Mouse (Mus musculus) limb, embryonic 11.5 days (tissue): Measurements from ENCODE around the gene Trit1. TPM values are rescaled to one million over a fixed set of nuclear protein-coding genes. Genes with fewer than 3 reads are reported as not detected.

Source experiments
- ATAC-seq: fragments of 200-750 bp; cut with Nextera tagmentation; 2 replicates; pipeline ENCODE4 v1.8.0; 2017; ENCODE audit warnings: low read depth; ENCODE audit not compliant: insufficient number of reproducible peaks, low FRiP score, low TSS enrichment
- DNase-seq: peaks from one replicate; pipeline ENCODE4 v3.0.0-alpha.2; 2015; ENCODE audit warnings: low spot score
- H3K27ac ChIP-seq: fragments of 300-500 bp; sonication (generic); replicated peaks from 2 replicates; pipeline ENCODE4 v1.5.1; 2014; ENCODE audit warnings: low read depth, mild to moderate bottlenecking, low read length
- H3K27me3 ChIP-seq: fragments of 300-500 bp; sonication (generic); 2 replicates; pipeline ENCODE4 v1.6.1; 2014; ENCODE audit warnings: mild to moderate bottlenecking, low read length, mixed read lengths; ENCODE audit not compliant: control insufficient read depth, insufficient read depth
- H3K36me3 ChIP-seq: fragments of 300-500 bp; sonication (generic); 2 replicates; pipeline ENCODE4 v1.6.1; 2014; ENCODE audit warnings: mild to moderate bottlenecking, low read length, moderate library complexity, mixed read lengths; ENCODE audit not compliant: control insufficient read depth, insufficient read depth
- H3K4me1 ChIP-seq: fragments of 300-500 bp; sonication (generic); 2 replicates; pipeline ENCODE4 v1.6.1; 2014; ENCODE audit warnings: low read length, mixed read lengths; ENCODE audit not compliant: control insufficient read depth, insufficient read depth
- H3K4me2 ChIP-seq: fragments of 300-500 bp; sonication (generic); 2 replicates; pipeline ENCODE4 v1.6.1; 2014; ENCODE audit warnings: low read depth, mild to moderate bottlenecking, moderate library complexity; ENCODE audit not compliant: severe bottlenecking
- H3K4me3 ChIP-seq: fragments of 300-500 bp; sonication (generic); 2 replicates; pipeline ENCODE4 v1.5.1; 2014; ENCODE audit warnings: low read depth, low read length
- H3K9ac ChIP-seq: fragments of 300-500 bp; sonication (generic); 2 replicates; pipeline ENCODE4 v1.6.1; 2014; ENCODE audit warnings: mild to moderate bottlenecking, low read length
- H3K9me3 ChIP-seq: fragments of 300-500 bp; sonication (generic); 2 replicates; pipeline ENCODE4 v1.6.1; 2016; ENCODE audit warnings: low read length; ENCODE audit not compliant: control insufficient read depth
- WGBS: fragments of 180-500 bp; shearing (Covaris S2); extraction: QIAGEN DNeasy Blood & Tissue Kit; methylation state at CpG from one replicate; pipeline ENCODE4 v1.1.7; 2014; 5-methylcytosine and 5-hydroxymethylcytosine counted together
- polyA plus RNA-seq: library from polyadenylated mRNA; unstranded; fragments of >200 nt; fragmentation: Nextera tagmentation; extraction: Ambion mirVana; gene quantifications from 2 replicates; pipeline ENCODE4 v1.2.1, GENCODE M21; 2014

Gene Trit1
- polyA plus RNA-seq, 1 experiment from 2014 or later = 21.6 TPM

GRCm38 (mm10) chr4:123025418-123025817 lies 9.0 kb downstream of the Trit1 start:
- Histone ChIP-seq H3K36me3 (peaks cover 2% of the 10 kb centered on the region; the same call in 1 of the 2 replicates), H3K9me3 (no peaks in the 10 kb centered on the region), H3K4me1 (no peaks in the 10 kb centered on the region), H3K9ac (no peak overlapping the region), H3K27me3 (no peaks in the 10 kb centered on the region), H3K4me2 (no peak overlapping the region), H3K27ac (no peak overlapping the region), H3K4me3 (no peak overlapping the region)
- ATAC-seq = no peak
- WGBS = 89% methylated on average over 2 of the region's 2 CpGs
- DNase-seq = no peak

GRCm38 (mm10) chr4:123026161-123026560 lies 9.8 kb downstream of the Trit1 start:
- Histone ChIP-seq H3K36me3 (peaks cover 2% of the 10 kb centered on the region; the same call in 1 of the 2 replicates), H3K4me2 (no peak overlapping the region), H3K4me3 (no peak overlapping the region), H3K9ac (no peak overlapping the region), H3K27ac (no peak overlapping the region), H3K27me3 (no peaks in the 10 kb centered on the region), H3K4me1 (no peaks in the 10 kb centered on the region), H3K9me3 (no peaks in the 10 kb centered on the region)
- WGBS = 94% methylated on average over 13 of the region's 13 CpGs
- DNase-seq (no peak), ATAC-seq (no peak)

- Histone ChIP-seq H3K9ac (no peak overlapping the region), H3K27ac (no peak overlapping the region), H3K4me1 (no peaks in the 10 kb centered on the region), H3K36me3 (peaks cover 2% of the 10 kb centered on the region; the same call in 1 of the 2 replicates), H3K27me3 (no peaks in the 10 kb centered on the region), H3K4me3 (no peak overlapping the region), H3K9me3 (no peaks in the 10 kb centered on the region), H3K4me2 (no peak overlapping the region)
- no peak for DNase-seq
- 86% methylated on average over 4 of the region's 4 CpGs for WGBS
- no peak for ATAC-seq
These were observed 10.2 kb downstream of the Trit1 start for GRCm38 (mm10) chr4:123026597-123026996.

- H3K36me3 ChIP-seq = peaks cover 5% of the 10 kb centered on the region
- DNase-seq = no peak
- 94% methylated on average over 2 of the region's 2 CpGs for WGBS
These were observed 18.4 kb downstream of the Trit1 start for GRCm38 (mm10) chr4:123034841-123035240.

GRCm38 (mm10) chr4:123035636-123036035 lies 19.2 kb downstream of the Trit1 start:
- no peak overlapping the region for H3K4me2 ChIP-seq
- WGBS = over 99% methylated on average over 2 of the region's 2 CpGs
- H3K36me3 ChIP-seq = peaks cover 8% of the 10 kb centered on the region
- H3K9me3 ChIP-seq = no peaks in the 10 kb centered on the region
- no peaks in the 10 kb centered on the region for H3K27me3 ChIP-seq
- ATAC-seq = no peak
- H3K4me1 ChIP-seq = no peaks in the 10 kb centered on the region
- H3K27ac ChIP-seq = no peak overlapping the region
- H3K4me3 ChIP-seq = no peak overlapping the region
- no peak overlapping the region for H3K9ac ChIP-seq
- DNase-seq = no peak

More at GRCm38 (mm10) chr4:123034841-123035240, 18.4 kb downstream of the Trit1 start:
- Histone ChIP-seq H3K27me3 (no peaks in the 10 kb centered on the region), H3K4me1 (no peaks in the 10 kb centered on the region), H3K9ac (no peak overlapping the region), H3K27ac (no peak overlapping the region), H3K4me2 (no peak overlapping the region), H3K9me3 (no peaks in the 10 kb centered on the region), H3K4me3 (no peak overlapping the region)
- 0 out of 2 replicates have a peak, but pooled peaks have one; percentile 13 for ATAC-seq

GRCm38 (mm10) chr4:123036710-123037109 lies 20.3 kb downstream of the Trit1 start:
- ATAC-seq = no peak
- Histone ChIP-seq H3K9ac (no peak overlapping the region), H3K27me3 (no peaks in the 10 kb centered on the region), H3K27ac (no peak overlapping the region), H3K4me2 (no peak overlapping the region), H3K36me3 (peaks cover 8% of the 10 kb centered on the region), H3K4me3 (no peak overlapping the region), H3K4me1 (no peaks in the 10 kb centered on the region), H3K9me3 (no peaks in the 10 kb centered on the region)
- no peak for DNase-seq
- 80% methylated on average over 3 of the region's 3 CpGs for WGBS

- ATAC-seq = no peak
- Histone ChIP-seq H3K36me3 (peaks cover 8% of the 10 kb centered on the region), H3K9ac (no peak overlapping the region), H3K4me2 (no peak overlapping the region), H3K4me1 (no peaks in the 10 kb centered on the region), H3K4me3 (no peak overlapping the region), H3K27ac (no peak overlapping the region), H3K9me3 (no peaks in the 10 kb centered on the region), H3K27me3 (no peaks in the 10 kb centered on the region)
- no peak for DNase-seq
- 95% methylated on average over 6 of the region's 6 CpGs for WGBS
These were observed 24.7 kb downstream of the Trit1 start for GRCm38 (mm10) chr4:123041131-123041530.

- DNase-seq (no peak), ATAC-seq (no peak)
- Histone ChIP-seq H3K27me3 (no peaks in the 10 kb centered on the region), H3K4me2 (no peak overlapping the region), H3K27ac (no peak overlapping the region), H3K4me3 (no peak overlapping the region), H3K9me3 (no peaks in the 10 kb centered on the region), H3K36me3 (peaks cover 11% of the 10 kb centered on the region), H3K4me1 (no peaks in the 10 kb centered on the region), H3K9ac (no peak overlapping the region)
- WGBS = 92% methylated on average over 1 of the region's 1 CpGs
These were observed 27.5 kb downstream of the Trit1 start for GRCm38 (mm10) chr4:123043858-123044257.

GRCm38 (mm10) chr4:123044842-123045241 lies 28.4 kb downstream of the Trit1 start:
- Histone ChIP-seq H3K4me3 (no peak overlapping the region), H3K9me3 (no peaks in the 10 kb centered on the region), H3K9ac (no peak overlapping the region), H3K27ac (no peak overlapping the region), H3K4me2 (no peak overlapping the region), H3K4me1 (no peaks in the 10 kb centered on the region), H3K27me3 (no peaks in the 10 kb centered on the region), H3K36me3 (peaks cover 10% of the 10 kb centered on the region)
- DNase-seq = no peak
- ATAC-seq = no peak
- WGBS = 89% methylated on average over 4 of the region's 4 CpGs
